Mouse (Mus musculus) ovary, postnatal 14 days (tissue): ENCODE data around the gene Zbtb21.
A peak's percentile ranks its signal among the peaks of the same experiment; 100 is the strongest.
"Not testable (repeated sequence)": the region's sequence is repeated elsewhere in the genome, so short reads cannot be mapped to it uniquely, and the experiment has no call there.

Source experiments
- DNase-seq: peaks from one replicate; pipeline ENCODE4 v3.0.0; 2022; ENCODE audit warnings: low spot score

Zbtb21 gene

GRCm38 (mm10) chr16:97946993-97947392 lies 15.4 kb downstream of the Zbtb21 start:
- not testable (repeated sequence) for DNase-seq

GRCm38 (mm10) chr16:97941844-97942243 lies 20.6 kb downstream of the Zbtb21 start:
- no peak for DNase-seq

- DNase-seq = no peak
These were observed 21.9 kb downstream of the Zbtb21 start for GRCm38 (mm10) chr16:97940471-97940973.

GRCm38 (mm10) chr16:97935815-97936214 lies 26.6 kb downstream of the Zbtb21 start:
- DNase-seq = no peak

- peak; percentile 8 for DNase-seq
These were observed 32.2 kb downstream of the Zbtb21 start for GRCm38 (mm10) chr16:97930231-97930630.

- DNase-seq = no peak
These were observed 32.9 kb downstream of the Zbtb21 start for GRCm38 (mm10) chr16:97929520-97929919.

GRCm38 (mm10) chr16:97927331-97927938 lies 35.0 kb downstream of the Zbtb21 start:
- DNase-seq = no peak

GRCm38 (mm10) chr16:97926381-97926780 lies 36.0 kb downstream of the Zbtb21 start:
- no peak for DNase-seq

GRCm38 (mm10) chr16:97925760-97926159 lies 36.7 kb downstream of the Zbtb21 start:
- DNase-seq = no peak

- no peak for DNase-seq
These were observed 38.7 kb downstream of the Zbtb21 start for GRCm38 (mm10) chr16:97923700-97924099.

GRCm38 (mm10) chr16:97922779-97923126 lies 39.7 kb downstream of the Zbtb21 start:
- no peak for DNase-seq

- DNase-seq = peak; percentile 75
These were observed 40.3 kb downstream of the Zbtb21 start for GRCm38 (mm10) chr16:97921961-97922778.

- no peak for DNase-seq
These were observed 41.8 kb downstream of the Zbtb21 start for GRCm38 (mm10) chr16:97920621-97921020.

- no peak for DNase-seq
These were observed 42.6 kb downstream of the Zbtb21 start for GRCm38 (mm10) chr16:97919793-97920192.

- DNase-seq = no peak
These were observed 49.5 kb downstream of the Zbtb21 start for GRCm38 (mm10) chr16:97912873-97913272.

GRCm38 (mm10) chr16:97909356-97909755 lies 53.1 kb downstream of the Zbtb21 start:
- no peak for DNase-seq

GRCm38 (mm10) chr16:97907496-97907895 lies 54.9 kb downstream of the Zbtb21 start:
- no peak for DNase-seq

GRCm38 (mm10) chr16:97906337-97906736 lies 56.1 kb downstream of the Zbtb21 start:
- no peak for DNase-seq

- no peak for DNase-seq
These were observed 56.9 kb downstream of the Zbtb21 start for GRCm38 (mm10) chr16:97905449-97905991.

GRCm38 (mm10) chr16:97904035-97904434 lies 58.4 kb downstream of the Zbtb21 start:
- DNase-seq = no peak

GRCm38 (mm10) chr16:97897346-97898024 lies 64.9 kb downstream of the Zbtb21 start:
- peak; percentile 36 for DNase-seq
